Mouse (Mus musculus): ENCODE data around the gene Pfas. TPM values are rescaled to one million over a fixed set of nuclear protein-coding genes. Genes with fewer than 3 reads are reported as not detected.
"Not testable (repeated sequence)": the region's sequence is repeated elsewhere in the genome, so short reads cannot be mapped to it uniquely, and the experiment has no call there.

The Pfas gene
- polyA plus RNA-seq, 1 experiment from 2014 or later: 32.1 TPM

GRCm38 (mm10) chr11:69010400-69011323, 2.4 kb upstream of the Pfas start:
- peak overlapping the region; percentile 72 for H3K4me2 ChIP-seq (replicated peaks)
- no peak for ATAC-seq
- H3K4me3 ChIP-seq (replicated peaks): no peak overlapping the region
- H3K27me3 ChIP-seq (replicated peaks): no peaks in the 10 kb centered on the region
- peaks cover 9% of the 10 kb centered on the region for H3K4me1 ChIP-seq (replicated peaks)
- no peaks in the 10 kb centered on the region for H3K36me3 ChIP-seq
- WGBS: 88% methylated on average over 15 of the region's 15 CpGs
- no peak overlapping the region for H3K27ac ChIP-seq
- H3K9me3 ChIP-seq: no peaks in the 10 kb centered on the region
- H3K9ac ChIP-seq: no peak overlapping the region

- WGBS: 88% methylated on average over 1 of the region's 1 CpGs
- Histone ChIP-seq H3K36me3 (no peaks in the 10 kb centered on the region), H3K27ac (no peak overlapping the region)
Measured at GRCm38 (mm10) chr11:69009508-69009907, 1.2 kb upstream of the Pfas start.

GRCm38 (mm10) chr11:69006575-69006974, 1.7 kb downstream of the Pfas start:
- not testable (repeated sequence) for H3K27ac ChIP-seq; H3K4me2 ChIP-seq (replicated peaks); H3K4me1 ChIP-seq (replicated peaks); H3K27me3 ChIP-seq (replicated peaks); H3K9ac ChIP-seq; H3K4me3 ChIP-seq (replicated peaks); H3K9me3 ChIP-seq; ATAC-seq; H3K36me3 ChIP-seq

More at GRCm38 (mm10) chr11:69009508-69009907, 1.2 kb upstream of the Pfas start:
- Histone ChIP-seq H3K27me3 (replicated peaks) (no peaks in the 10 kb centered on the region), H3K4me3 (replicated peaks) (no peak overlapping the region), H3K4me1 (replicated peaks) (peaks cover 9% of the 10 kb centered on the region), H3K4me2 (replicated peaks) (no peak overlapping the region), H3K9ac (no peak overlapping the region), H3K9me3 (no peaks in the 10 kb centered on the region)
- no peak for ATAC-seq

DNA sequence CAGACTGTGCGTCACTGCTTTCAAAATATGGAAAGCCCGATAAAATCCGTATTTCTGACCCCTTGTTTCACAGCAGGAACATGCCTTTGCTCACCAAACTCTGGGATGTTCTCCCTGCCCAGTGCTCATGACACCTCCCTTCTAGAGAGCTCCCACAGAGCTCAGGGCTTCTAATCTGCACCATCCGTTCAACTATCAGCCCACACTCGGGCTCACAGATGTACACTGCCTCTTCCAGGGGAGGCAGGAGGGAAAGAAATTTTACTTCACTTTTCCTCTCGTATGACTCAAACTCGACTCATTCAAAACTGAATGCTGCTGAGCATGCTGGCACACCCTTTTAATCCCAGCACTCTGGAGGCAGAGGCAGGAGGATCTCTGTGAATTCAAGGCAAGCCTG, 3.1 kb downstream of the Pfas start:
- Histone ChIP-seq H3K27me3 (replicated peaks) (no peaks in the 10 kb centered on the region), H3K36me3 (peaks cover 8% of the 10 kb centered on the region), H3K4me2 (replicated peaks) (no peak overlapping the region), H3K9ac (no peak overlapping the region), H3K4me1 (replicated peaks) (peaks cover 9% of the 10 kb centered on the region), H3K9me3 (no peaks in the 10 kb centered on the region), H3K4me3 (replicated peaks) (no peak overlapping the region), H3K27ac (no peak overlapping the region)
- ATAC-seq: no peak
- 86% methylated on average over 7 of the region's 7 CpGs for WGBS

- no peak for ATAC-seq
- H3K4me2 ChIP-seq (replicated peaks): no peak overlapping the region
- H3K4me3 ChIP-seq (replicated peaks): no peak overlapping the region
- H3K9ac ChIP-seq: no peak overlapping the region
- 54% methylated on average over 4 of the region's 4 CpGs for WGBS
- no peak overlapping the region for H3K27ac ChIP-seq
- H3K9me3 ChIP-seq: no peaks in the 10 kb centered on the region
- H3K36me3 ChIP-seq: peaks cover 19% of the 10 kb centered on the region
- H3K27me3 ChIP-seq (replicated peaks): no peaks in the 10 kb centered on the region
- peaks cover 9% of the 10 kb centered on the region for H3K4me1 ChIP-seq (replicated peaks)
Measured at GRCm38 (mm10) chr11:69003592-69003991, 4.7 kb downstream of the Pfas start.

DNA sequence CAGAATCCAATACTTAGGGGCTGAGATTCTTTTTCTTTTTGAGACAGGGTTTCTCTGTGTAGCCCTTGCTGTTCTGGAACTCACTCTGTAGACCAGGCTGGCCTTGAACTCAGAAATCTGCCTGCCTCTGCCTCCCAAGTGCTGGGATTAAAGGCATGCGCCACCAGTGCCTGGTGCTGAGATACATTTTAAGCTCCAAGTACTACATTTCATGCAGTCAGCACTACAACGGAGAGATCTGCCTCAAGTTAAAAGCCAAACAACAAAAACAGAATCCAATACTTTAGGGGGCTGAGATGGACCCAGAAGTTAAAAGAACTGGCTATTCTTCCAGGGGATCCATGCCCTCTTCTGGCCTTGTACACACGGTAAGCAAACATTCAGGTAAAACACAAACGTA, 5.5 kb downstream of the Pfas start:
- H3K36me3 ChIP-seq: peaks cover 22% of the 10 kb centered on the region
- H3K4me2 ChIP-seq (replicated peaks); H3K9ac ChIP-seq; H3K27ac ChIP-seq; H3K9me3 ChIP-seq; H3K27me3 ChIP-seq (replicated peaks); H3K4me1 ChIP-seq (replicated peaks); H3K4me3 ChIP-seq (replicated peaks); ATAC-seq: not testable (repeated sequence)
- WGBS: 90% methylated on average over 4 of the region's 4 CpGs

- no peak overlapping the region for H3K9ac ChIP-seq
- 89% methylated on average over 4 of the region's 4 CpGs for WGBS
- no peaks in the 10 kb centered on the region for H3K9me3 ChIP-seq
- ATAC-seq: no peak
- H3K4me2 ChIP-seq (replicated peaks): no peak overlapping the region
- peaks cover 56% of the 10 kb centered on the region for H3K36me3 ChIP-seq
- H3K4me1 ChIP-seq (replicated peaks): no peaks in the 10 kb centered on the region
- no peaks in the 10 kb centered on the region for H3K27me3 ChIP-seq (replicated peaks)
- H3K27ac ChIP-seq: no peak overlapping the region
- H3K4me3 ChIP-seq (replicated peaks): no peak overlapping the region
Measured at GRCm38 (mm10) chr11:68997080-68997479, 11.2 kb downstream of the Pfas start.

DNA sequence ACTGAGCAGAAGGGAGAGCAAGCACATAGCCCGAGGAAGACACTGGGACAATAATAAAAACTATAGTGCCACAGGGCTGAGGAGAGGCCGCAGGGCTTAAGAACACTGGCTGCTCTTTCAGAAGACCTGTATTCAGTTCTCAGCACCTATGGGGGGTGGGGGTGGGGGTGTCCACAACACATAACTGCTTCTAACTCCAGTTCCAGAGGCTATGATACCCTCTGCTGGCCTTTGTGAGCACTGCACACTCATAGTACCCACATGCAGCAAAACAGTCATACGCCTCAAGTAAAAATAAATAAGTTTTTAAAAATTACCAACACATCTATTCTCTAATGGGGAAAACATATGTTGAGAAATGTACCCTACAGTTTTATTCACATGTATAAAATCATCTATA, 13.9 kb downstream of the Pfas start:
- Histone ChIP-seq H3K4me3 (replicated peaks) (no peak overlapping the region), H3K27ac (no peak overlapping the region), H3K4me1 (replicated peaks) (no peaks in the 10 kb centered on the region), H3K27me3 (replicated peaks) (no peaks in the 10 kb centered on the region), H3K4me2 (replicated peaks) (no peak overlapping the region), H3K36me3 (peaks cover 67% of the 10 kb centered on the region), H3K9me3 (no peaks in the 10 kb centered on the region), H3K9ac (no peak overlapping the region)
- no peak for ATAC-seq
- WGBS: 91% methylated on average over 3 of the region's 3 CpGs

GRCm38 (mm10) chr11:68993122-68993521, 15.1 kb downstream of the Pfas start:
- Histone ChIP-seq H3K36me3 (peaks cover 67% of the 10 kb centered on the region), H3K9ac (no peak overlapping the region), H3K9me3 (no peaks in the 10 kb centered on the region), H3K4me2 (replicated peaks) (no peak overlapping the region), H3K27me3 (replicated peaks) (no peaks in the 10 kb centered on the region), H3K4me1 (replicated peaks) (no peaks in the 10 kb centered on the region), H3K27ac (no peak overlapping the region), H3K4me3 (replicated peaks) (no peak overlapping the region)
- ATAC-seq: no peak
- 83% methylated on average over 7 of the region's 7 CpGs for WGBS

DNA sequence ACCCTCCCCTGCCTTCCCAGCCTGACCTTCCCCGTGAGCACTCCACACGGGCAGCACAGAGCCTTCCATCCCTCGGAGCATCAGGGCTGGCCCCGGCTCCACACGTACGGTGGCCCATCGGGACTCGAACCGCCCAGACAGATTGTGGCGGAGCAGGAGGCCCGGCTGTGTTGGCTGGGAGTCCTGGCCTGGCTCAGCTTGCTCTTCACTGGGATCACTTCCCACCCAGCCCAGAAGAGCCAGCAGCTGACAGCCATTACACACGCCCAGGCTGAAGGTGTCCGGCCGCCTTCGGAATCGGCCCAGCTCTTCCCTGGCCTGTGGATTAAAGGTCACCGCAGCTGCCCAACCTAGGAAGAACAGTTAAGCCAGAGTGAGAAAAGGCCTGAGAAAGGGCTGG, 19.9 kb downstream of the Pfas start:
- Histone ChIP-seq H3K27me3 (replicated peaks) (no peaks in the 10 kb centered on the region), H3K9ac (no peak overlapping the region), H3K4me1 (replicated peaks) (no peaks in the 10 kb centered on the region), H3K9me3 (no peaks in the 10 kb centered on the region), H3K4me3 (replicated peaks) (no peak overlapping the region), H3K4me2 (replicated peaks) (no peak overlapping the region), H3K27ac (no peak overlapping the region), H3K36me3 (peaks cover 50% of the 10 kb centered on the region)
- no peak for ATAC-seq
- WGBS: 94% methylated on average over 17 of the region's 17 CpGs

- Histone ChIP-seq H3K4me3 (replicated peaks) (no peak overlapping the region), H3K9ac (no peak overlapping the region), H3K9me3 (no peaks in the 10 kb centered on the region), H3K36me3 (peaks cover 41% of the 10 kb centered on the region), H3K27ac (no peak overlapping the region), H3K4me1 (replicated peaks) (no peaks in the 10 kb centered on the region), H3K4me2 (replicated peaks) (no peak overlapping the region), H3K27me3 (replicated peaks) (no peaks in the 10 kb centered on the region)
- WGBS: 91% methylated on average over 11 of the region's 11 CpGs
- ATAC-seq: no peak
Measured at GRCm38 (mm10) chr11:68987365-68987882, 20.8 kb downstream of the Pfas start.

- peaks cover 7% of the 10 kb centered on the region for H3K36me3 ChIP-seq
- peak; percentile 38 for ATAC-seq
- H3K27me3 ChIP-seq (replicated peaks): no peaks in the 10 kb centered on the region
- H3K4me3 ChIP-seq (replicated peaks): no peak overlapping the region
- 30% methylated on average over 4 of the region's 4 CpGs for WGBS
- no peaks in the 10 kb centered on the region for H3K9me3 ChIP-seq
- no peak overlapping the region for H3K27ac ChIP-seq
- H3K4me1 ChIP-seq (replicated peaks): no peaks in the 10 kb centered on the region
- H3K4me2 ChIP-seq (replicated peaks): no peak overlapping the region
- no peak overlapping the region for H3K9ac ChIP-seq
Measured at GRCm38 (mm10) chr11:68982639-68983369, 25.5 kb downstream of the Pfas start.
